Mouse (Mus musculus): ENCODE measurements at regions not wholly inside any gene's neighbourhood (a gene's known extent, or its start where the extent isn't known, plus 50 kb on each side); places are given as distances from the start of the nearest gene placed in this dataset.

GRCm38 (mm10) chr6:18664687-18665086, 150.0 kb upstream of the Cttnbp2 start:
- H3K27me3 ChIP-seq (replicated peaks; ENCODE audit: control insufficient read depth, insufficient read depth, low read length), result no peaks in the 10 kb centered on the region
- DNase-seq (ENCODE audit: low spot score), result no peak
- H3K4me1 ChIP-seq (replicated peaks; ENCODE audit: control insufficient read depth, insufficient read depth, low read length), result no peaks in the 10 kb centered on the region
- no peak overlapping the region for H3K9ac ChIP-seq (ENCODE audit: low read length)
- no peak overlapping the region for H3K4me2 ChIP-seq (ENCODE audit: low read length)
- 89% methylated on average over 4 of the region's 4 CpGs for WGBS
- H3K36me3 ChIP-seq (ENCODE audit: control insufficient read depth, insufficient read depth, low read length), result no peaks in the 10 kb centered on the region
- H3K4me3 ChIP-seq (ENCODE audit: low read depth, low read length), result no peak overlapping the region
- no peaks in the 10 kb centered on the region for H3K9me3 ChIP-seq (ENCODE audit: control insufficient read depth, low read length)
- no peak for ATAC-seq (replicated peaks; ENCODE audit: low FRiP score, low TSS enrichment, low read depth)
- H3K27ac ChIP-seq (ENCODE audit: low read depth), result no peak overlapping the region

DNA sequence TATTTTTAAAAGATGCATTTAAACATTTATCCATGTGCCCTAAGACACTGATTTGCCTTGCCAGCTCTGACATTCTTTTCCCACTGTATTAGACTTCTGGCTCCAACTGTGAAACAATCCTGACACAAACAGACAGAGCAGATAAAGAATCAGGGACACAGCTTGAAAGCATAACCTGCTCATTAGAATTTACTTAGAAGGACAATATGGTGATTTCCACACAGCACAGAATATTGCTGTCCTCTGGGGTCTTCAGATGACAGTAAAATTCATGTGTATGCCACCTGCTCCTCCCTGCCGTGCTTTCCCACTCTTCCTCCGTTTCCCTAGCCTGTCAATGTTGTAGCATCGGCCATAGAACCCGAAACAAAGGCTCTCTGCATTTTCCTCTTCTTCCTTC, 151.3 kb upstream of the Cttnbp2 start:
- Histone ChIP-seq H3K4me1 (replicated peaks; ENCODE audit: control insufficient read depth, insufficient read depth, low read length) (no peaks in the 10 kb centered on the region), H3K27me3 (replicated peaks; ENCODE audit: control insufficient read depth, insufficient read depth, low read length) (no peaks in the 10 kb centered on the region), H3K4me3 (ENCODE audit: low read depth, low read length) (no peak overlapping the region), H3K9ac (ENCODE audit: low read length) (no peak overlapping the region), H3K4me2 (ENCODE audit: low read length) (no peak overlapping the region), H3K27ac (ENCODE audit: low read depth) (no peak overlapping the region), H3K9me3 (ENCODE audit: control insufficient read depth, low read length) (no peaks in the 10 kb centered on the region), H3K36me3 (ENCODE audit: control insufficient read depth, insufficient read depth, low read length) (no peaks in the 10 kb centered on the region)
- DNase-seq (ENCODE audit: low spot score) (no peak), ATAC-seq (replicated peaks; ENCODE audit: low FRiP score, low TSS enrichment, low read depth) (no peak)
- WGBS, result 82% methylated on average over 4 of the region's 4 CpGs

- H3K9ac ChIP-seq (ENCODE audit: low read length), result no peak overlapping the region
- DNase-seq (ENCODE audit: low spot score), result no peak
- no peak overlapping the region for H3K4me3 ChIP-seq (ENCODE audit: low read depth, low read length)
- no peaks in the 10 kb centered on the region for H3K27me3 ChIP-seq (replicated peaks; ENCODE audit: control insufficient read depth, insufficient read depth, low read length)
- H3K4me1 ChIP-seq (replicated peaks; ENCODE audit: control insufficient read depth, insufficient read depth, low read length), result no peaks in the 10 kb centered on the region
- no peaks in the 10 kb centered on the region for H3K36me3 ChIP-seq (ENCODE audit: control insufficient read depth, insufficient read depth, low read length)
- WGBS, result 69% methylated on average over 4 of the region's 4 CpGs
- no peaks in the 10 kb centered on the region for H3K9me3 ChIP-seq (ENCODE audit: control insufficient read depth, low read length)
- no peak for ATAC-seq (replicated peaks; ENCODE audit: low FRiP score, low TSS enrichment, low read depth)
- H3K27ac ChIP-seq (ENCODE audit: low read depth), result no peak overlapping the region
- no peak overlapping the region for H3K4me2 ChIP-seq (ENCODE audit: low read length)
Measured at GRCm38 (mm10) chr6:18666543-18666942, 151.9 kb upstream of the Cttnbp2 start.

DNA sequence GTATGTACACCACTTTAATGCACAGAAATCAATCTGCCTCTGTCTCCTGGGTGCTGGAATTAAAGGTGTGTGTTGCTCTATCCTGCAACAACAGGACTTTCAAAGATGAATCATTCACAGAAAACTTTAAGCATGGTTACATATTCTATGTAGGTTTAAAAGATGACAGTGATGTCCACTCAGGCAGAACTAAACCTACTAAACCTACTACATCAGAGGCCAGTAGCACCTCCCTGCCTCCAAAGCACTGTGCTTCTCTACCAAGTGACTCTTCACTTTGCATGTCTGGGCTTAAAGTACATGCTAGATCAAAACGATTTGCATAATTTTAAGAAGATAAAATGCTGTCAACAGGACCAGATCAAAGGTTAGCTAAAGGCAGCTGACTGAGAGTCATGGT, 156.0 kb upstream of the Cttnbp2 start:
- WGBS, result 89% methylated on average over 1 of the region's 1 CpGs
- DNase-seq (ENCODE audit: low spot score) (no peak), ATAC-seq (replicated peaks; ENCODE audit: low FRiP score, low TSS enrichment, low read depth) (no peak)

DNA sequence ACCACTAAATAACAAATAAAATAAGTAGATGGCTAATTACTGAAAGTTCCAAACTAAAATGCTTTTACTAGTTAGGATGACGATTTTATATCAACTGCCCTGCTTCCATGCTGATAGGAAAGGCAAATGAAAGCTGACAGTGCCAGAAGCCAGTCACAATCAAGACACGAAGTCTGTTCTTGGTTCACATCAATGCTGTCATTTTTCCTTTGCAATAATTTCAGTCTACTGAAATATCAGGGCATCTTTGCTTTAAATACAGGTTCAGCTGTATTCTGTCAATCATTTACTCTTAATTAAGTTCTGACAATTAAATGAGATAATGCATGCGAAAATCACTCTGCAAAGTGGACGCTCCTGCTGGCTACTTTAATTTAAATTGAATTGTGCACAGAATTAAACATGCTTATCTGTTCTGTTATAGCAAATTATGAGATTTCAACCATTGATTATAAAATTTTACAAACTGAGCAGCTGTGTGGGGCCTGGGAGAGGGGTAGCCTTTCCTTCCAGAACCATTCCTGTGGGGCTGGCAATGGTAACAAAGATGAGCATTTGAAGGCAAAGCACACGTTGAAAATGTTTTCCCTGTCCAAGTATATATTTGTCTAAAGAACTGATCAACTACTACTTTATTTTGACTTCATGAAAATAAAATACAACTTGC, 160.1 kb upstream of the Cttnbp2 start:
- no peaks in the 10 kb centered on the region for H3K36me3 ChIP-seq (ENCODE audit: control insufficient read depth, insufficient read depth, low read length)
- DNase-seq (ENCODE audit: low spot score) (no peak), ATAC-seq (replicated peaks; ENCODE audit: low FRiP score, low TSS enrichment, low read depth) (no peak)
- H3K4me1 ChIP-seq (replicated peaks; ENCODE audit: control insufficient read depth, insufficient read depth, low read length), result no peaks in the 10 kb centered on the region
- no peak overlapping the region for H3K4me3 ChIP-seq (ENCODE audit: low read depth, low read length)
- no peaks in the 10 kb centered on the region for H3K9me3 ChIP-seq (ENCODE audit: control insufficient read depth, low read length)
- WGBS, result 70% methylated on average over 5 of the region's 5 CpGs
- H3K9ac ChIP-seq (ENCODE audit: low read length), result no peak overlapping the region
- H3K27ac ChIP-seq (ENCODE audit: low read depth), result no peak overlapping the region
- no peak overlapping the region for H3K4me2 ChIP-seq (ENCODE audit: low read length)
- H3K27me3 ChIP-seq (replicated peaks; ENCODE audit: control insufficient read depth, insufficient read depth, low read length), result no peaks in the 10 kb centered on the region

More for the DNA sequence above, 156.0 kb upstream of the Cttnbp2 start:
- H3K4me2 ChIP-seq (ENCODE audit: low read length), result no peak overlapping the region
- no peaks in the 10 kb centered on the region for H3K36me3 ChIP-seq (ENCODE audit: control insufficient read depth, insufficient read depth, low read length)
- no peaks in the 10 kb centered on the region for H3K9me3 ChIP-seq (ENCODE audit: control insufficient read depth, low read length)
- no peak overlapping the region for H3K9ac ChIP-seq (ENCODE audit: low read length)
- H3K4me1 ChIP-seq (replicated peaks; ENCODE audit: control insufficient read depth, insufficient read depth, low read length), result no peaks in the 10 kb centered on the region
- H3K27me3 ChIP-seq (replicated peaks; ENCODE audit: control insufficient read depth, insufficient read depth, low read length), result no peaks in the 10 kb centered on the region
- no peak overlapping the region for H3K27ac ChIP-seq (ENCODE audit: low read depth)
- H3K4me3 ChIP-seq (ENCODE audit: low read depth, low read length), result no peak overlapping the region

DNA sequence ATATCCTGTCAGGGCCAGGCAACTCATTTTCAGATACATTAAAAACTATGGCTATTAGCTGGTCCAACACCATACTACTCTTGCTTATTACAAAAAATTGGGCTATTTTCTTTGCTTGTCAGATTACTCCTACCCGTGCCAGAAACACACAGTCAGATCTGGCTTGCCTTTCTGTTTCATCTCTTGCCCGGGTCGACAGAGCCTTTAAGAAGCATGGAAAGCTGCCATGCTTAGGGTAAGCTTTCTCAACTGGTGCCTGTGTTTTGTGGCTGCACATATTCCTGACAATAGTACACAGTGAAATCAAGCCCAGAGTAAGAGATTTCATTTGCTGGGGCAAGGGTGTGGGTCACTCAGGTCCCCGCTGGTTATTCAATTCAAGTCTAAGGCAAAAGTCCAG, 162.5 kb upstream of the Cttnbp2 start:
- no peak for ATAC-seq (replicated peaks; ENCODE audit: low FRiP score, low TSS enrichment, low read depth)
- no peak overlapping the region for H3K27ac ChIP-seq (ENCODE audit: low read depth)
- 80% methylated on average over 4 of the region's 4 CpGs for WGBS

GRCm38 (mm10) chr6:18680712-18681111, 166.1 kb upstream of the Cttnbp2 start:
- Histone ChIP-seq H3K9me3 (ENCODE audit: control insufficient read depth, low read length) (no peaks in the 10 kb centered on the region), H3K36me3 (ENCODE audit: control insufficient read depth, insufficient read depth, low read length) (no peaks in the 10 kb centered on the region), H3K4me2 (ENCODE audit: low read length) (no peak overlapping the region), H3K4me3 (ENCODE audit: low read depth, low read length) (no peak overlapping the region), H3K4me1 (replicated peaks; ENCODE audit: control insufficient read depth, insufficient read depth, low read length) (no peaks in the 10 kb centered on the region), H3K27me3 (replicated peaks; ENCODE audit: control insufficient read depth, insufficient read depth, low read length) (no peaks in the 10 kb centered on the region), H3K27ac (ENCODE audit: low read depth) (no peak overlapping the region), H3K9ac (ENCODE audit: low read length) (no peak overlapping the region)
- ATAC-seq (replicated peaks; ENCODE audit: low FRiP score, low TSS enrichment, low read depth) (no peak), DNase-seq (ENCODE audit: low spot score) (no peak)

More for the DNA sequence above, 162.5 kb upstream of the Cttnbp2 start:
- Histone ChIP-seq H3K4me1 (replicated peaks; ENCODE audit: control insufficient read depth, insufficient read depth, low read length) (no peaks in the 10 kb centered on the region), H3K9ac (ENCODE audit: low read length) (no peak overlapping the region), H3K27me3 (replicated peaks; ENCODE audit: control insufficient read depth, insufficient read depth, low read length) (no peaks in the 10 kb centered on the region), H3K36me3 (ENCODE audit: control insufficient read depth, insufficient read depth, low read length) (no peaks in the 10 kb centered on the region), H3K4me3 (ENCODE audit: low read depth, low read length) (no peak overlapping the region), H3K4me2 (ENCODE audit: low read length) (no peak overlapping the region), H3K9me3 (ENCODE audit: control insufficient read depth, low read length) (no peaks in the 10 kb centered on the region)
- DNase-seq (ENCODE audit: low spot score), result no peak

DNA sequence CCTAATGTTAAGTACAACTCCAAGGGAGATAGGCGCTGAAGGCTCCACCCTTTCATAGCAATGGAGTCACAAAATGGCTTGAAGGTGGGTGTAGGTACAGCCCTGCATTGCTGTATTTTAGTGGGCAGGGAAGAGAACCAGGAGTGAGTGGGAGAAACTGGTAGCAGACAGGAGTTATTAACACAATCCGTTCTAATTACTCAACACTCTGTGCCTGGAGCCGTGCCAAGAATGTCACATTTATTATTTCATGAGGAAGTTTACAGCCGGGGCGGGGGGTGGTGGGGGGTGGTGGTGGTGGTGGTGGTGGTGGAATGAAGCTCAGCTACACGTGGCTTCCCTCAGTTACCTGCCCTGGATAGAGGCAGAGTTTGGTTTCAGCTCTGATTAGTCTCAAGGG, 166.3 kb upstream of the Lsm8 start:
- Histone ChIP-seq H3K4me2 (ENCODE audit: low read length) (no peak overlapping the region), H3K36me3 (ENCODE audit: control insufficient read depth, insufficient read depth, low read length) (no peaks in the 10 kb centered on the region), H3K4me3 (ENCODE audit: low read depth, low read length) (no peak overlapping the region), H3K27me3 (replicated peaks; ENCODE audit: control insufficient read depth, insufficient read depth, low read length) (no peaks in the 10 kb centered on the region), H3K9ac (ENCODE audit: low read length) (no peak overlapping the region), H3K4me1 (replicated peaks; ENCODE audit: control insufficient read depth, insufficient read depth, low read length) (no peaks in the 10 kb centered on the region), H3K9me3 (ENCODE audit: control insufficient read depth, low read length) (no peaks in the 10 kb centered on the region), H3K27ac (ENCODE audit: low read depth) (no peak overlapping the region)
- no peak for ATAC-seq (replicated peaks; ENCODE audit: low FRiP score, low TSS enrichment, low read depth)
- 46% methylated on average over 6 of the region's 6 CpGs for WGBS
- no peak for DNase-seq (ENCODE audit: low spot score)

DNA sequence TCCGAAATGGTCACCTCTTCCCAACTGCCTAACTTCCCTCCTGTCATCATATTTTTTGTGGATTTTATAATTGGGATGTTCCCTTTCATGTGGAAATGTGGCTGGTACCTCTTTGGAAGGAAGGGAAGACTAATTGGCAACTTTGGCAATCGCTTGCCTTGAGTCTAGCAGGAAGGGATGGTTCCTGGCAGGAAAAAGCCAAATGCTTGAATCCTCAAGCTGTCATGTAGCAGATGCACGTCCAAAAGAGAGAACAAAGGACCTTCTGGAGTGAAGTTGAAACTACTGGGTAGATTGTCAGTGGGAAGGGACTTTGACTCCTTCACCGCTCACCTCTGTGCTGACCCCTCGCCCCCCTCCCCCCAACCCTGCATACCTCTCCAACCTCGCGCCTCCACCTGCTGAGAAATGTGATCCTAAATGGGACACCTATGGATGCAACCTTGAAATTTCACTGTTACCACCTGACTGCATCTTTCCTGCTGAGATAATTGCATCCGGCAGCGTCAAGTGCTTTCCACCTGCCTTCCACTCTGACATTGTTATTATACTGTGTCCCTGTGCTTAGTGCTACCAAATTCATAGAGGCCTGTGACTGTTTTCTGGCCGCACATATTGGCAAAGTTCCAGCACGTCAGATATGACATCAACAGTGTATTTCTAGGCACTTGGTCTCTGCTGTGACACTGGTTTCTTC, 159.6 kb upstream of the Lsm8 start:
- Histone ChIP-seq H3K4me1 (replicated peaks; ENCODE audit: control insufficient read depth, insufficient read depth, low read length) (no peaks in the 10 kb centered on the region), H3K9ac (ENCODE audit: low read length) (no peak overlapping the region), H3K4me3 (ENCODE audit: low read depth, low read length) (no peak overlapping the region), H3K4me2 (ENCODE audit: low read length) (no peak overlapping the region), H3K27ac (ENCODE audit: low read depth) (no peak overlapping the region), H3K36me3 (ENCODE audit: control insufficient read depth, insufficient read depth, low read length) (no peaks in the 10 kb centered on the region), H3K9me3 (ENCODE audit: control insufficient read depth, low read length) (no peaks in the 10 kb centered on the region), H3K27me3 (replicated peaks; ENCODE audit: control insufficient read depth, insufficient read depth, low read length) (no peaks in the 10 kb centered on the region)
- DNase-seq (ENCODE audit: low spot score) (no peak), ATAC-seq (replicated peaks; ENCODE audit: low FRiP score, low TSS enrichment, low read depth) (no peak)
- 53% methylated on average over 11 of the region's 11 CpGs for WGBS

All from intestine, embryonic 14.5 days (tissue).